Mouse (Mus musculus): ENCODE measurements at regions not wholly inside any gene's neighbourhood (a gene's known extent, or its start where the extent isn't known, plus 50 kb on each side); places are given as distances from the start of the nearest gene placed in this dataset.

DNA sequence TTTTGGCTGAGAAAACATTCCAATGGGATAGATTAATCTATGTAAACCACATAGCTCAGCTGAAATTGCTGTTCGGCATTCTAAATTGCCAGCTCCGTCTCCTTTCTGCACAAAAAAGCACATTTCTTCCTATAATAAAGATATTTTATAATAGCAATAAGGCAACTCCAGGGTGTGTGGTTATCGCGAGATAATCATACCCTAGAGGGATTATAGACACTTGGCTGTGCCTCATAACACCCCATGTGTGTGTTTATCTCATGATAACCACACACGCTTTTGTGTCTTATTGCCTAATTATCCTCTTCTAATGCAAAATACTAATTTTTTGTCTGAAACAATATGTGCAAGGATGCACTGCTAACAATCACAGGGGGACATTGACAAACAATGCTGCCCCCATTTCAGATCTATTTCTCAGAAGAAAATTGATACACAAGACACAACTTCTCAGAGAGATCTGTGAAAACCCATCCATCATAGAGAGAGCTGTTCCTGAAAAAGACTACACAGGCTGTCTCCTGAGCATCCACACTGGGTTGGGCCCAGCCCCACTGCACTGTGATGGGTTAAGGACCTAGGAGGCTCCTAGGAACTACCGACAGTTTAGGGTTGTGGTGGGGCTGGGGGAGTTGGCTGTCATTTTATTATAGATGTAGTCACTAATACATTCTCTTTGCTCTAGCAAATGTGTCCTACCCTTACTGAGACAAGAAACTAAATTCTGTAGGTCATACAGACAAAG lies 454.7 kb upstream of the BC052040 start:
- no peak for DNase-seq

DNA sequence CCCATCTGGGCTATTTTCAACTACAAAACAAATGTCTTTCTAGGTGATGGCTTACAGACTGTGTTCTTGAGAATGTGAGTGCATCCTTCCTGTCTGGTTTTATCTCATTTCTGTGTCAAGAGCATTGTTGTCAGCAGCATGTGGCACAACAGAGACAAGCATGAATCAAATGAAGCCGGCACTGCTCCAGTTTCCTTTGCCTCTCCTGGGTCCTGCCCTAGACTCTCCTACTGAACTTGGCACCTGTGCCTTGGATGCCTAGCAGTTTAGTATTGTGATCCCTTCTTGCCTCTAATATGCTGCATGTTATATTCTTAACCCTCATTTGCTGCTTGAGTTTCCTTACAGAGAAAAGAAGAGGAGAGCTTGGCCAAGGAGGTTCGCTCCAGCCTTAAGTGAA lies 449.8 kb upstream of the BC052040 start:
- DNase-seq, result peak; percentile 19

DNA sequence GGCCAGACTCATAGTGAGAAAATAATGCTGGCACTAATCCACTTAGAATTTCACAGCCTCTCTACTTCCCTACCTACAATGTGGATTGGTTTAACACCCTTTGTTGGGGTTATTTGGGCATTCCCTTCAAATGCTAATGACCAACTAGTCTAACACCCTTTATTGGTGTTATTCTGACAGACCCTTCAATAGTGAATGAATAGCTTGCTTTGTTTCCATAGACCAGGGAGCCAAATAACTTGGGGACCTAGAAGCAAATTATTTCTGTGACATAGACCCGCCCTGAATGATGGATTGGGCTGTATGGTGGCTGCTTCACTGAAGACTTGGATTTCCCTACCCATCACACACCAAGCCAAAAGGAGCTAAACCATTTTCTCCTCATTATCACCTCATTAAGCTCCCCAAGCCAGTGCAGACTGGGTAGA lies 449.3 kb upstream of the BC052040 start:
- DNase-seq, result no peak

DNA sequence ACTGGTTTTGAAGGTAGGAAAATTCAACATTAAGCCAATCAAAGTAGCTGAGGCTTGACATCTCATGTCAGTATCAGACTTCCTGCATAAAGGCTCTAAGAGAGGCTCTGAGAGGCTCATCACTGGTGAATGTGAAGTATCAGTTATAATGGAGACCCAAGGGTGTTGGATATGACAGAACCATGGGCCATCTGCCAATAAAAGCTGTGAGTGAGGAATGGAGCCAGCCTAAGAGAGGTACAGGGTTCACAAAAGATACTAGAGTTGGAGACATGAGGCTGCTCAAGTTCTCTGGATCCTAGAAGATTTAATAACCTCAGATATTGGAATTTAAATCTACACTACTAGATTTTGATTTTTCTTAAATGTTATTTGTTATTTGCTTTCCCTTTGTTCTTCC lies 440.1 kb upstream of the BC052040 start:
- no peak for DNase-seq

DNA sequence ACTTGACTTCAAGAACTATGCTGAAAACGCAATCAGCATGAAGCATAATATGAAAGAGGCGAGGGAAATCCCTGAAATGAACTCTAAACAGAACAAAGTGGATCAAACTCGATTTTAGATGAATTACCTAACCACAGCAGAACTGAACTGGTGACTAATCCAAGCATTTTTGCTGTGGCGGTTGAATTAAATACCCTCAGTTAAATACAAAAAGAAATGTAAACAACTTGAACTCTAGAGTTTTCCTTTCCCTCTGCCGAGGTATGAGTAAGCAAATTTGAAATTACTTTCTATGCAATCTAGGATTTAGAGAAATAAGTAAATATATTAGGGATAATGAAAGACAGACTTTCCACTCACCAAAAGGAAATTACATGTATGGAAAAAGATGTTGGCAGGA lies 409.4 kb upstream of the BC052040 start:
- DNase-seq, result no peak

DNA sequence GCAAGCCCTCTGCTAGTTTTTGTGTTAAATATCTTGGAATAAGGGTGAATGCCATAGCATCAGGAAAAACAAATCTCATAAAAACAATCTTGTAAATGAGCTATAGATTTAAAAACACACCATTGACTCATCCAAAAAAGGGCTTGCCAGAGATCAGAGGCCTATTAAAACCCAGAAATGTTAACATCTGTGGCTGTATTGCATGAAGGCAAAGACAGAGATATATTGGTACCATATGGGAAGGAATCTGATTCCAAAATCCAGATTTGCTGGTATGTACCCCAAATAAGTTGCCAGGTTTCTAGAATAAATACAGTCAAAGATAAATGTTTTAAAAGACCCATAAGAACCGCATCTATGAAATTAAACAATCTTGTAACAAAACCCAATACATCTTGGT lies 404.4 kb upstream of the BC052040 start:
- DNase-seq, result no peak

DNA sequence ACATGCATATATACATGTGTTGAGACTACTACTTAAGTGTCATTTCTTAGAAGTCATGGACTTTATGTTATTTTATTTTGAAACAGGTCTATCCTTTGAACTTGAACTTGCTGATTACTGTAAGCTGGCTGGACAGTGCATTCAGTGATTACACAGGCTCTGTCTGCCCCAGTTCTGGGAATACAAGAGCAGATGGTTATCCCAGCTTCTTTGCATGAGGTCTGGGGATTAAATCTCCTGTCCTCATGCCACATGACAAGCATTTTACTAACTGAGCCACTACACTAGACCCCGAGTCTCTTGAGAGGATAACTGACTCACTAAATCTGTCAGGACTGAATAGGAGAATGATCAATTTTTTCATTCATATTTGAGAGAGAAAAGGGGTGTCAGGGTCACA lies 403.6 kb upstream of the BC052040 start:
- no peak for DNase-seq

DNA sequence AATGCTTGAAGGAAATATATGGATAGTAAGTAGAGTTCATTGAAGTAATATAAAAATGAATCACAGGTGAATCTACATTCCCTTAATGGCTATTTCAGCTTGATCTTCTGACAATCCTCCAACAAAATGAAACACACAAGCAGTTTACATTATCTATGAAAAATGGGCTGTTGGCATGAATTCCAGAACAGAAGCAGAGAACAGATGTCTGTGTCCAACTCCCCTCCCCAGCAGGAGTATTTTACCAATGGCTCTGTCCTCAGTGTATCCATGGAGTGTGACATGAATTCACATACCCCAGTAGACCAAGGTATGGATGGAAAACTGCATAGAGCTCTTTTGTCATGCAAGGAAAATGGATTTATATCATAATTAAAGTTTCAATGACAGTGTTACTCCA lies 370.3 kb upstream of the BC052040 start:
- no peak for DNase-seq

DNA sequence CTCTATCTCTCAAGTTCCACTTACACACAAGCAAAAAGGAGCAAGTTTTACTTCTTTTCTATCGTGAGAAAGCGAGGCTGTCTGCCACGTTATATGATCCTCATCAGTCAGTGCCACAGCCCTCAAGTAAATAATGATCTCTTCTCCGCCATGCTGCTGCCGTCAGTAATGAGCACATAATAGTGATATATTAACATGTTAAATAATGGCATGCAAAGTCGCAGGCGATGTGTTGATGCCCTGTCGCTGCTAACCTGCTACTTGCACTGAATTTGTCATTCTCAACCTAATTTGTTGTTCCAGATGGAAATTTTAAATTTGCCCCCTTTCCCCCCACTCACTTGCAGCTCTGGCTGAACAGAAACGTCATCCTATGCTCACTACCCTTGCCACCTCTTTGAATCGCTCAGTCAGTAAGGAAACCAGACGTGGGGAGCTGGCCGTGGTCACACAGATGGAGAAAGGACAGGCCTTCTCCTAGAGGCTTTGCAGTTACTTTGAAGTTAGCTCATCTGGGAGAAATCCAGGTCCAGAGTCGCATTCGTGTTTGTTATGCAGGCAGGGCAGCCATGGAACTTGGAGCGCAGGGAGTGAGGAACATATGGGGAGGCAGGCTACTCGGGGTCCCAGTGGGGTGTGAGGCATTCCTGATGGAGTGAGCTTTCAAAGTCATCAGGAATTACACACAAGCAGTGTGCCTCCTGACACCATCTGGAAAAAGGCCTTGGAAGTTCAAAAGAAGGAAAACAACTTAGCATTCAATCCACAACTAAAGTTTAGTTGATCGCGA lies 368.1 kb upstream of the BC052040 start:
- no peak for DNase-seq

DNA sequence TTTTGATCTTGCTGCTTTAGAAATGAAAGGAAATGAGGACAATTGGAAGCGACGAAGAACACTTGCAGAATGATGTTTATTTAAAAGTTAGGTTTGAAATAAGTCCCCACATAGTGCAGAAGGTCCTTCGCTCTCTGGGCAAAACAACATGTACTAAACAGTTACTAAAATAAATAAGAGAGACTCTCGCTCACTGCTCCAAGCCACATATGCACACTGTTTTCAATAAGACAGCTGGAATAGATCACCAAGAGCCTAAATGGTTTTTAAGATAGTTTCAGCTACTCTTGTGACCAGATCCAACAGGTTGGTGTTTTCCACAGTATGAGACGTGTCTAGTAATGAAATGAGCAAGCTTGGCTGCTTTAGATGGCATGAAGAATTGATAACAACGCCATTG lies 367.2 kb upstream of the BC052040 start:
- DNase-seq, result no peak

DNA sequence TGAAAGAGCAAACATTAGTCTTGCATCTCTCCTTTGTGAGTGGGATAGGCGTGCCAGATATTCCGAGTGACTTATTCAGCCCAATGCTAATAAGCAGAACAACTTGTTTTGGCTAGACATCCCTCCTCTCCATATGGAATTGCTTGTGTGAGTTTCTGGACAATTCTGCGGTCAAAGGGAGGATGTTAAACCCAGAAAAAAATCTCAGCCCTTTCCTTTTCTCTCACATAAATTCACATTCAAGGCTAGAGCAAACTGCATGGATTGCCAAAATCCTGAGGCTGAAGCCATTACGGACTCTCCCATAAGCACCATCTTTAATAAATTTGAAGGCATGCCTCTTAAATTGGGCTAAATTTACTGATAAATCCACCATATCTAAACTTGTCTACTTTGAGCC lies 351.5 kb upstream of the BC052040 start:
- DNase-seq, result no peak

DNA sequence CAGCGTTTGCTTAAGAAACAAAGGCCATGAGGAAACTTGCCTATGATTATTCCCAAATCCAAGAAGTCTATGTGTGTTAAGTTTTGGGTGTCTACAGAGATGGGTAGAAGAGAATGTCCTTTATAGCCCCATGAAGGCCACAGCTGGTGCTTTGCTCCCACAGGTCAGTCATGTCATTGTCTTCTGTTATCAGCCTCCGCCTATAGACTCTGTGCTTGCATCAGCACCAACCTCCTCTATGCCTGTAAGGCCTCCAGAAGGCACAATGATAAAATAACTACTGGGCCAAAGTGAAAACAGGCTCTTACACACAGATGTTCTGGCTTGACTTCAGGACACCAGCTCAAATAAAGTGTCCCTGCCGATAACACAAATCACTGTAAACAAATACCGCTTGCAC lies 333.8 kb upstream of the BC052040 start:
- no peak for DNase-seq

DNA sequence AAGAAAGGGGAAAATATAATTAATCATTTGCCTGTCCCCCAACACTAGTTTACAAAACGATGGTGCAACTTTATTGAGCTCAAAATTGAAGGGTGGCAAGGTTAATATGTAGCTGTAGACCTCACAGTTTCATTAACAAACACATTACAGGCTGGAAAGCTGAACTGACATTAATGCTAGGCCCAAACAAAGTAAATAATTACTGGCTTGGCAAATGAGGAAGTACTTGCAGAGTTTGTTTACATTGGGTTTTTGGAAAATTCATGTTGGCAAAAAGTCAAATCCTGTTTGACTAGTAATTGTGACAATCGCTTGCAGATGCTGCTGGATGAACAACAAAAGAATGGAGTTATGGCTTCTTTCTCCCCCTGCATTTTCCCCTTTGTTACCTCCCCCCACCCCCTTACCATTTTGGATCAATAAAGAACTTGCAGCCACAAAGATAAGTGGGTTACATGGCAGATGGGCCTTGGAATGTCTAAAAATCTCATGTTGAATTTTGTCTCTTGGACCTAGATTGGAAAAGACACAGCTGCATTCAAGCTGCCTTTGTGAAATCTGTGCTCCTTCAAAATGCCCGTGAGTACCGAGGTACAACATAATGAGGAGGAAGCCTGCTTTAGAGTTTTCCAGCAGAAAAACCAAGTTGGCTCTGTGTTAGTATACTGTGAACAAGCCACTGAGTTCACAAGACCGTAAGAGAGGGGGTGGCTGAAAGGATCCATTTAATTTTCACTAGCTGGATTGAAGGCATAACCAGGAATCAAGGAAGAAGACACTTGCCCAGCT lies 331.3 kb upstream of the BC052040 start:
- DNase-seq, result no peak

DNA sequence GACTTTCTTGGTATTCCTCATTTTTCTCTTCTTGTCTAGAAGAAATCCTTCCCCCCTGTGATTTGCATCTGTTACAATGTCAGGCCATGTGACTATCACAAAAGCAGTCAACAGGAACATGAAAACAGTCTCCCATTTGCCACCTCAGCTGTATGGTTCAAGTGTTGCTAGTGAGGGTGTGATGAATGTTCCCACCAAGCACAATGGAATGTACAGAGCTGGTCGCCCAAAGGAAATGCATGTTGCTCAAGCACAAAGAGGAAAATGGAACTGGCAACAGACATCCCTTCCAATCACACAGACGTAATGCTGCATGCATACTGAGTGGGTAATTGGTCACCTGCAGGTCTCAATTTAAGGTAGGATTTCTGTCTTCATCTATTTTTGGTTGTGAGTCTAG lies 324.1 kb upstream of the BC052040 start:
- no peak for DNase-seq

DNA sequence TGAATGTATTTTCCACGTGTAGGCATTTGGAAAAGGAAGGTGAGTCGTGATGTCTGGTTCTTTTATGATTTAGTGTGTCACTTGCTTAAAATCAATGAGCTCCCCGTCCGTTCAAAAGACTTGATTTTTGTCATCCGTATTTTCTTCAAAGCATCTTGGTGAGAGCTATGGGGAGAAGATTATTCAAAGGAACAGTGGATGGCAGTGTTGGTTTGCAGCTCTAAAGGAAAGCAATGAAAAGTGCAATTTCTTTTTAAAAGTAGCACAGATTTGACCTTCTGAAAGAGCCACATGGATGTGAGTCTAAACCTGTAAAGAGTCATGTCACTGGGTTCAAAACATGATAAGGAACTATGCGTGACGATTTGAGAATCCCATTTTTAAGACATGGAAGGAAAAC lies 313.3 kb upstream of the BC052040 start:
- no peak for DNase-seq

DNA sequence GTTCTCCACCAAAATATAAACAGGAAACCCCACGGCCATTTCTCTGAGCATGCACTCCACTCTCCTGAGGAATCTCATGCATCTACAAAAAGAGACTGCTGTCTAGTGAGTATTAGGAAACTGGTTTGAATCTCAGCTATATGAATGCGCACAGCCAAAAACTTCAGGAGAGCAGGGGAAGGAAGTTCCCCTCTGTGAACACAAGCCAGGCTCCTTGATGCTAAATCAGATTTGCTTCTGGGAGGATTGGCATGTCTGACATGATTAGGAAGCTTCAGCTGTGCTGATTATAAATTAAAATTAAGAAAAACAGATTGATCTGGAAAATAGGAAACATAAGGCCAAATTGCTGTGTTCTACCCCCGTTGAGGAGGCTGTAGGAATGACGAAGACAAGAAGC lies 304.1 kb upstream of the BC052040 start:
- DNase-seq, result no peak

DNA sequence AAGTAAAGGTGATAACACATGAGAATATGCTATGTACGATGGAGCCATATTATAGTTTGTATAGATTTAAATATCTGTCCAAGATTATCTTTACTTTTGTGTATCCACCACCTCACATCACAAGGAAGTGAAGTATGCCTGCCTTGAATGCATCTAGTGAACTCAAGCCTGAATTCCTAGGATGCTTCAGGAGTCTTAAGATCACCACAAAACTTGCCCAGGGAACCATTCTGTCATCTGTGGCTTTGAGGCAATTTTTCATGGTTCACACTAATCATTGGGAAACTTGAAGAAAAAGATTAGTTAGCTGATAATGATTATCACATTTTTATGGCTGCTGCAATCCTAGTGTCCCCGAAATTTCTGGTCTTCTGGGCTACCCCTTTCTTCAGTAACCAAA lies 288.5 kb upstream of the BC052040 start:
- no peak for DNase-seq

DNA sequence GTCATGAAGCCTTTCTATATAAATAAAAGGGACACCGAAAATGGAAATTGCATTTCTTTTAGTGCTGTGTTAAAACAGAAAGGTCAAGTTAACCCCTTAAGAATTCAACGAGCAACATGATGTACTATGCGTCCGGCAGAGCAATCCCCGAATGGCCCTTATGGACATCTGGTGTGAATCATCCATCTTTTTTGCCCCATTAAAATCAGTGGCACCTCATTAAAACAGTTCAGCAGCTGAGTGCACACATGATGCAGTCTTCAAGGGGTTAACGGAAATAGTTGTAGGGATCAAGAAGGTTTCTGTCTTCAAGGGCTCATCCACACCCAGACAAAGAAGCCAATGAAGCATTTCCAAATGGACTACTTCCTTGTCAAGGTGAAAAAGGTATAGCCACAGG lies 284.1 kb upstream of the BC052040 start:
- no peak for DNase-seq

DNA sequence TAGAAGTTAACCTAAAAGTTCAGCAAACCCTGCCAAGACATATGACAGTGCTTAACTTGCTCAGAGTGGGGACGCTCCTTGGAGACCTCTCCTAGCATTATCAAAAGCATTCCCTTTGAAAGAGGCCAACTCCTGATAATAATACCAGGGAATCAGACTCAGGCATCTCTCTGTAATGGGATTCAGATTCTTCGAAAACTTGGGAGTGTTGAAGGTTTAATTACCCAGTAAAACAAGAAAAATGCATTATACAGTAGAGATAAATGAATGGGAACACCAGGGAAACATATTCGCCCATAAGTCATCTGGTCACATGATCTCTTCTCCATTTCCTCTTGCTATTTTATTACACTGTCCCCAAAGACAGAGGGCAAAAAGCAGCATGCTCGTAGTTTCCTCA lies 274.3 kb upstream of the BC052040 start:
- DNase-seq, result no peak

DNA sequence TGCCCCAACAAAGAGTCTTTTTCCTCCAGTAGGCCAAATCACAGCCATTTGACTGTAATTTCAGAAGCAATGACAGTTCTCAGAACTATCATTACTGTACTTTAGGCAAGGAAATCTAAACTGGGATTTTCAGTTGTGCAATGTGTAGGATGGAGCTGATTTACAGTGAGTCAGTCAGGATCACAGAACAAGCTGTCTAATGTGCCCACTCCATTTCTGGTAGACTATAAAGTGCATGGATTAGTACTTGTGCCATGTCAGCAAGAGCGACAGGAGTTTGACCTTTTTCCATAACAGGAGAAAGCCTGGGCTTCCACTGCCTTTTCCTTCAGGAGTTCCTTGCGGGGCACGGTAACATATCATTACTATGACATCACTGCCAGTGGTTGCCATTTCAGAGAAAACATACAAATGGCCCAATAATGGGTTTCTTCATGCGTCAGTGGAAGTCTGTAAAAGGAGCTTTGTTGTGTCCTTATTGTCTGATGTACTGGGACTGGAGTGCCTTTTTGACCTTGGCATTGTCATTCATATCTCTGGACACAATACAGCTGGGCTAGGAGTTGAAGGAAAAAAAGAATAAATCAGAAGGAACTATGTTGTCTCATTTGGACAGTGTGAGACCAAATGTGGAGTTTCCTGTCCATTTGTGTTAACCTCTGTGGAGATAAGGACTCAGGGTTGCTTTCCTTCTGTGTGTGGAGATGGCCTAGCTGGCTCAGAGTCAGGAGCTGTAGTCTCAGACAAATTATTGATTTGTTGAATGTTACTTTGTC lies 271.5 kb upstream of the BC052040 start:
- peak; percentile 34 for DNase-seq

DNA sequence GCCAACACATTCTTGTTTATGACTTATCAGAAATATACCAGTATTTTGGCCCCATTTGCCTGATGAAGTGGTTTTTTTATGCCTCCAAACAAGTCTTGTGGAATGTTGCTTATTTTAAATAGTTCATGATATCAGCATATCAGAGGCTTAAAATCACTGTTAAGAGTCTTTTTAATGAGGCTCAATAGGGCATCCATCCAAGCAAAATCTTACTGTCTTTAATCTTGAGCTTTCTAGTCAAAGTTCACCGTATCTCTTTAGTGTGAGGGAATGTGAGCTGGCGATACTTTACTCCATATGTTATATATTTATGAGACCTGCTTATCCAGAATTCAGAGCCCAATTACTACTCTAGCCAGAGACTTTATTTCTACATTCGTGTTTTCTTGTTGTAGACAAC lies 263.0 kb upstream of the BC052040 start:
- no peak for DNase-seq

DNA sequence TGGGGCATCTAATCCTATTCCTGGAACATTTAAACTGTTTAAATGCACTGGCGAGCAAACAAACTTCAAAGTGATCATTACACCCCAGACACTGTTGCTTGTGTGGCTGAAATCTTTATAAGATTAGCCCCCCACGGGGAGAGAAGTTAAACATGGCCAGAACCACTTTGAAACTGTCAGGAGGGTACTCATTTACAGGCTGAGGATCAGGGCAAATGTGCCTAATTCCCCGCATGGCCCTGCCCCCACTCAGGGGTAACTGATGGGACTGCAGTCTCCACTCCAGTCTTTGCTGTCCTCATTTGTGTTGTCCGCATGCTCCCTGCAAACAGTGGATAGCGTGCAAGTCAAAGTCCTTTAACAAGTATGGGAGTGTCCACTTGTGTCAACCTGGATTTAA lies 258.9 kb upstream of the BC052040 start:
- DNase-seq, result no peak

DNA sequence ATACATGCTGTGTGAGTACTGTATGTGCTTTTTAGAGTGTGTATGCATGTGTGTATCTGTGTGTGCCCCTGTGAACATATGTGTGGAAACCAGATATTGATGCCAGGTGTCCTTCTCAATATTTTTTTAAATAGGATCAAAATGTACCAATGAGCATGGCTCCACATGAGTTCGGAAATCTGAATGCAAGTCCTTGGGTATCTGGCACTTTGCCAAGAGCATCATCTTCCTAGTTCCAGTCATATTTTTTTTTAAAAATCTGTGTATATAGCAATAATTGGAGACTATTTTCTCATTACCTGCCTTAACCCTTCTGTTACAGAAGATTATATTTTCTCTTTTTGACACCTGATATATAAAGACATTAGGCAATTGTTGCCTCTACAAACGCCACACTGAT lies 255.0 kb upstream of the BC052040 start:
- DNase-seq, result no peak

Measured in kidney, adult 18-20 months (tissue).